Mouse (Mus musculus): ENCODE results near the gene Tor3a. TPM values are rescaled to one million over a fixed set of nuclear protein-coding genes. Genes with fewer than 3 reads are reported as not detected.
A peak's percentile ranks its signal among the peaks of the same experiment; 100 is the strongest.
"Not testable (repeated sequence)": the region's sequence is repeated elsewhere in the genome, so short reads cannot be mapped to it uniquely, and the experiment has no call there.

Tor3a gene
- polyA plus RNA-seq, 1 experiment from 2014 or later: 5.2 TPM

DNA sequence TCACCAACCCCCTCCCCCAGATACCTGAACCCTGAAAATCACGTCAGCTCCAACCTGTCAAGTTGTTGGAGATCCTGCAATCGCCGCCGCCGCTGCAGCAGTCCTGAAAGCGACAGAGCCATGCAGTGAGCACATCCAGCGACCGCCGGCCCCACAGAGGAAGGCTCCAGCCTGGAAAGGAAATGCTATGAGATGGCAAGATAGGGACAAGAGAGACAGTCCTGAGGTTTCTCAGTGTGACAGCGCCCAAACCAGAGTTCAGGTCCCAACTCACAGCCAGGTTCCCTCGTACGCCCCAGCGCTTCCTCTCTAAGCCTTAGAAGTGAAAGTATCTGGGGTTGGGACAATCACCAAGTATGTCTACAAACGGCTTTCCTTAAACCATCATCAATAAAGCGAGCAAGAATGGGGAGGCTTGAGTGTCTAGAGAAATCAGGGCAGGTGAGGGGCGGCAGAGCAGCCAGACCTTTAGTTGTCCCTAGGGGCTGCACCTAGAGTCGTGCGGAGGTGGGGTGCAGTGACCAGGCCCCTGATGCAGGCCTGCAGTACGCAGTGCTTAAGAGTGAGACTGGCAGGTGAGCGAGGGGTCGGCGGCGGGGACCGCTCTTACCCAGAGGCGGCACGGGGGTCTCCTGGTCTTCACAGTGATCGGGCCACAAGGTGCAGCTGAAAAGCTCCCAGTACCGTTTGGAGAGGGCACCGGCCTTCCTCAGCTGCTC lies 521 bp downstream of the Tor3a start:
- WGBS: 2% methylated on average over 28 of the region's 29 CpGs
- H3K36me3 ChIP-seq (ENCODE audit: control insufficient read depth, insufficient read depth, low read length): no peaks in the 10 kb centered on the region

DNA sequence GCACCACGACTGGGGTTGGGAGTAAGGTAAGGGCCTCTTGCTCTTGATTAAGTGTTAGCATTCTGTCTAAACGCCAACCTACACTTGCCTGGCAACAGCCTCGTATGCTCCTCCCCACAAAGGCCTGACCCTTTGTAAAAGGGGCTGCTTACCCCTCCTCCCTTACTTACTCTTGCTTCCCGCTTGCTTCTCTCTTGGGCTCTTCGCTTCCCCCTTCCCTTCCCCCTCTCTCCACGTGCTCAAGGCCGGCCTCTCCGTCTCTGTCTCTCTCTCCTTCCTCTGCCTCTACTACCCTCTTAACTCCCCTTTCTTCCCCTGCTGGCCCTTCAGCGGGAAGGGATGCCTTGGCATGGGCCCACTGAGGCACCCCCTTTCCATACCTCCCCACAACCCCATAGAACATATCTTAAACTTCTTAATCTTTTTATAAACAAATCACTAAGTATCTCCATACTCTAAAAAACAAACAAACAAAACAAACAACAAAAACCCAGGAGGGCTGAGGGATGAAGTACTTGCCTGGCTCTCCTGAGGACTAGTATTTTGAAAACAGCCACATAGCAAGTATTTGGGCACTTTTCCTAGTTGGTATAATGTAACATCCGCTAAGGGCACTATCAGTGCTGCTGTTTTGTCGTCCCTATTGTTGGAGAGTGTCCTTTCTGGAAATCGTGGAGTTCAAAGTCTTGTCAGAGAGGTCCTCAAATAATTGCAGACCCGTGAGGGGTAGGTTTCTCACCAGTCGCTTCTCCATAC lies 1.3 kb downstream of the Tor3a start:
- ATAC-seq: no peak
- Histone ChIP-seq H3K9ac (ENCODE audit: low read depth, low read length) (peak overlapping the region; percentile 65; the same call in 1 of the 2 replicates), H3K4me3 (ENCODE audit: low read length) (peak overlapping the region; percentile 50), H3K9me3 (ENCODE audit: control insufficient read depth, low read length) (no peaks in the 10 kb centered on the region), H3K36me3 (ENCODE audit: control insufficient read depth, insufficient read depth, low read length) (no peaks in the 10 kb centered on the region), H3K4me1 (ENCODE audit: control insufficient read depth, insufficient read depth, low read depth, low read length) (peaks cover 14% of the 10 kb centered on the region), H3K4me2 (ENCODE audit: low read length) (peak overlapping the region; percentile 96), H3K27ac (ENCODE audit: low read depth, low read length) (no peak overlapping the region), H3K27me3 (replicated peaks; ENCODE audit: control insufficient read depth, insufficient read depth, low read length) (0 out of 2 replicates have a peak, but pooled peaks cover 2% of the 10 kb centered on the region)
- WGBS: 10% methylated on average over 14 of the region's 14 CpGs

More for the DNA sequence above, 521 bp downstream of the Tor3a start:
- Histone ChIP-seq H3K27ac (ENCODE audit: low read depth, low read length) (no peak overlapping the region), H3K27me3 (replicated peaks; ENCODE audit: control insufficient read depth, insufficient read depth, low read length) (0 out of 2 replicates have a peak, but pooled peaks cover 2% of the 10 kb centered on the region), H3K4me1 (ENCODE audit: control insufficient read depth, insufficient read depth, low read depth, low read length) (peaks cover 14% of the 10 kb centered on the region), H3K4me2 (ENCODE audit: low read length) (peak overlapping the region; percentile 96), H3K9me3 (ENCODE audit: control insufficient read depth, low read length) (no peaks in the 10 kb centered on the region), H3K4me3 (ENCODE audit: low read length) (peak overlapping the region; percentile 50), H3K9ac (ENCODE audit: low read depth, low read length) (peak overlapping the region; percentile 65)
- no peak for ATAC-seq

- H3K4me1 ChIP-seq (ENCODE audit: control insufficient read depth, insufficient read depth, low read depth, low read length): peaks cover 14% of the 10 kb centered on the region
- no peak overlapping the region for H3K4me2 ChIP-seq (ENCODE audit: low read length)
- no peak for ATAC-seq
- no peaks in the 10 kb centered on the region for H3K36me3 ChIP-seq (ENCODE audit: control insufficient read depth, insufficient read depth, low read length)
- 95% methylated on average over 3 of the region's 3 CpGs for WGBS
- H3K27ac ChIP-seq (ENCODE audit: low read depth, low read length): no peak overlapping the region
- no peak overlapping the region for H3K9ac ChIP-seq (ENCODE audit: low read depth, low read length)
- no peaks in the 10 kb centered on the region for H3K9me3 ChIP-seq (ENCODE audit: control insufficient read depth, low read length)
- 0 out of 2 replicates have a peak, but pooled peaks cover 2% of the 10 kb centered on the region for H3K27me3 ChIP-seq (replicated peaks; ENCODE audit: control insufficient read depth, insufficient read depth, low read length)
- no peak overlapping the region for H3K4me3 ChIP-seq (ENCODE audit: low read length)
Observed at GRCm38 (mm10) chr1:156671921-156672320, 2.2 kb downstream of the Tor3a start.

DNA sequence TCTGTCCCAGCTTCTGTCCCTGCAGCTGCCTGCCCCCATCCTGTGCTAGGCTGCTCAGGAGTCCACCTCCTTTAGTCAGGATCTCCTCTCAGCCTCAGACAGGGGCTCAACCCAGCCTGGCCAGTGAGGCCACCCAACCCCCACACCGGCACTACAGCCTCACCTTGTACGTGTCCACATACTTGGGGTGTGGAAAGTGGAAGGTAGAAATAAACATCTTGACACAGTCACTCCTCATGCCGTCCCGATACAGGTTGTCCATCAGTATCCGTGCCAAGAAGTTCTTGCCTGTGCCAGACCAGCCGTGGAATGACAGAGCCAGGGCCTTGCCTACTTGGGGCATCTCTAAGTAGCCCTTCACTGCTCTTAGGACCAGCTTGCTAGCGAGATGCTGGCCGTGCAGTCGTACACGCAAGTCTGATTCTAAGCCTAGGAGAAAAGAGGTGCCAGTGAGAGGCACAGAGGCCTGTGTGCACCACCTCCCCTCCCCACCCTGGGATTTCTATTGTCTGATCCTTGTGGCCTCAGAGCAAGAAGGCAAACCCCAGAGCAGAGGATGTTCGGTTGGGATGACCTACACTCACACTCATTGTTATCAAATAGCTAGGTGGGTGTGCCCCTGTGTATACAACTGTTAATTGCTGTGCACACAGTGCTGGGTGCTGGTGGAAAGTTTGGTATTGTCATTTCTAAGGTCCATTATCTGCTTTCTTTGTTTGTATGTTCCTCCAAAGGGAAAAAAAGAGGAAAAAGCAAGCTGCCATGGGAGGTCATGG lies 4.8 kb downstream of the Tor3a start:
- no peak for ATAC-seq
- Histone ChIP-seq H3K36me3 (ENCODE audit: control insufficient read depth, insufficient read depth, low read length) (no peaks in the 10 kb centered on the region), H3K4me2 (ENCODE audit: low read length) (no peak overlapping the region), H3K27me3 (replicated peaks; ENCODE audit: control insufficient read depth, insufficient read depth, low read length) (0 out of 2 replicates have a peak, but pooled peaks cover 2% of the 10 kb centered on the region), H3K9me3 (ENCODE audit: control insufficient read depth, low read length) (no peaks in the 10 kb centered on the region), H3K27ac (ENCODE audit: low read depth, low read length) (no peak overlapping the region), H3K4me1 (ENCODE audit: control insufficient read depth, insufficient read depth, low read depth, low read length) (peaks cover 12% of the 10 kb centered on the region), H3K9ac (ENCODE audit: low read depth, low read length) (no peak overlapping the region), H3K4me3 (ENCODE audit: low read length) (no peak overlapping the region)
- 41% methylated on average over 11 of the region's 11 CpGs for WGBS

DNA sequence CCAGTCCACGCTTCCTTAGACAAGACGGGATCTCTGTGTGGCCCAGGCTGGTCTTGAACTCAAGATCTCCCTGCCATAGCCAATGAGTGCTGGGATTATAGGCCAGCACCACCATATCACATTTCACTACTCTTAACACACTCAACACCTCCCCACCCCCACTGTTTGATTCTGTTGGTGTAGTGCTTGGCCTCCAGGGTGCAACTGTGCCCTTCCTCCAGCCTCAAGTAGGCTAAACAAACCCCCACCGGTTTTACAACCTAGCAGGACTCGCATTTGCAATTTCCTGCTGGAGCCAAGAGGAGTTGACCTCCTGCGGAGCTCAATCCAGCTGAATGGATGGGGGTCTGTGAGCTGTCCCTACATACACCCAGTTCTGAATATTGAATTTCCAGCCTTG lies 5.6 kb downstream of the Tor3a start:
- no peak for ATAC-seq
- no peak overlapping the region for H3K9ac ChIP-seq (ENCODE audit: low read depth, low read length)
- no peaks in the 10 kb centered on the region for H3K9me3 ChIP-seq (ENCODE audit: control insufficient read depth, low read length)
- H3K36me3 ChIP-seq (ENCODE audit: control insufficient read depth, insufficient read depth, low read length): no peaks in the 10 kb centered on the region
- no peak overlapping the region for H3K4me3 ChIP-seq (ENCODE audit: low read length)
- H3K27me3 ChIP-seq (replicated peaks; ENCODE audit: control insufficient read depth, insufficient read depth, low read length): 0 out of 2 replicates have a peak, but pooled peaks cover 2% of the 10 kb centered on the region
- no peak overlapping the region for H3K4me2 ChIP-seq (ENCODE audit: low read length)
- H3K27ac ChIP-seq (ENCODE audit: low read depth, low read length): no peak overlapping the region
- WGBS: 37% methylated on average over 5 of the region's 5 CpGs
- H3K4me1 ChIP-seq (ENCODE audit: control insufficient read depth, insufficient read depth, low read depth, low read length): peaks cover 4% of the 10 kb centered on the region

DNA sequence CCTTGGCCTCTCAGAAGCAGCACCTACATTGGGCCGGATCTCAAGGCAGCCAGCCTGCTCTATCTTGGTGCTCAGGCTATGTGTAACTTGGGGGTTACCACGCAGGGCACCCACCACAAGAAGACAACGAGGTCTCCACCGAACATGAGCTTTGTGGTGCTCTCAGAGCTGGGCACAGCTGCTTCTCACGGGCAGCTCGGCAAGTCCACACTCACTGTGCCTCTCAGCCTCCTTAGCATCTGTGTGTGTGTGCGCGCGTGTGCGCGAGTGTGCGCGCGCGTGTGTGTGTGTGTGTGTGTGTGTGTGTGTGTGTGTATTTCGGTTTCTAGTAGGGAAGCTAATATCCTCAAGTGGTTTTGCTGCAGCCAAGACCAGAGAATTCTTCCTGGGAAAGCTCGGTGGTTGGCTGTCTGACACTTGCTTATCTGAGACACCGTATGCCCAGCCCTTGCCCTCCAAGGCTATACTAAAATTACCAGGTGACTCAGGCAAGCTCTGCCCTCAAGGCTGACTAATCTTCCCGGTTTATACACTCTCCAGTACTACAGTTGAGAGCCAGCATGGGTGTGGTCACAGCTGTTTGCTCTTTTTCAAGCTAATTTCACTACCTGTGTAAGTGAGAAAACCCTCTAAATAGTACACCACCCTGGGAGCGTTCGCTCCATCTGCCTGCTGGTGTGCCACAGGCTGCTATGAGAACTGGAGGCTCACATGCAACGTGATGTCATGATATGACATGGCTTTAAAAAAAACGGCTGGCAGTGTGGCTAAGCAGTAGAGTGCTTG lies 6.8 kb downstream of the Tor3a start:
- H3K27ac ChIP-seq (ENCODE audit: low read depth, low read length): no peak overlapping the region
- no peaks in the 10 kb centered on the region for H3K9me3 ChIP-seq (ENCODE audit: control insufficient read depth, low read length)
- WGBS: 89% methylated on average over 23 of the region's 23 CpGs
- H3K36me3 ChIP-seq (ENCODE audit: control insufficient read depth, insufficient read depth, low read length): no peaks in the 10 kb centered on the region
- H3K9ac ChIP-seq (ENCODE audit: low read depth, low read length): no peak overlapping the region
- H3K4me3 ChIP-seq (ENCODE audit: low read length): no peak overlapping the region
- H3K4me2 ChIP-seq (ENCODE audit: low read length): no peak overlapping the region
- no peaks in the 10 kb centered on the region for H3K27me3 ChIP-seq (replicated peaks; ENCODE audit: control insufficient read depth, insufficient read depth, low read length)
- no peaks in the 10 kb centered on the region for H3K4me1 ChIP-seq (ENCODE audit: control insufficient read depth, insufficient read depth, low read depth, low read length)
- ATAC-seq: no peak

- Histone ChIP-seq H3K4me3 (ENCODE audit: low read length) (no peak overlapping the region), H3K9me3 (ENCODE audit: control insufficient read depth, low read length) (no peaks in the 10 kb centered on the region), H3K9ac (ENCODE audit: low read depth, low read length) (no peak overlapping the region), H3K36me3 (ENCODE audit: control insufficient read depth, insufficient read depth, low read length) (no peaks in the 10 kb centered on the region), H3K4me1 (ENCODE audit: control insufficient read depth, insufficient read depth, low read depth, low read length) (no peaks in the 10 kb centered on the region), H3K27me3 (replicated peaks; ENCODE audit: control insufficient read depth, insufficient read depth, low read length) (no peaks in the 10 kb centered on the region), H3K4me2 (ENCODE audit: low read length) (no peak overlapping the region), H3K27ac (ENCODE audit: low read depth, low read length) (no peak overlapping the region)
- ATAC-seq: no peak
- 89% methylated on average over 8 of the region's 8 CpGs for WGBS
Observed at GRCm38 (mm10) chr1:156665777-156666176, 8.4 kb downstream of the Tor3a start.

DNA sequence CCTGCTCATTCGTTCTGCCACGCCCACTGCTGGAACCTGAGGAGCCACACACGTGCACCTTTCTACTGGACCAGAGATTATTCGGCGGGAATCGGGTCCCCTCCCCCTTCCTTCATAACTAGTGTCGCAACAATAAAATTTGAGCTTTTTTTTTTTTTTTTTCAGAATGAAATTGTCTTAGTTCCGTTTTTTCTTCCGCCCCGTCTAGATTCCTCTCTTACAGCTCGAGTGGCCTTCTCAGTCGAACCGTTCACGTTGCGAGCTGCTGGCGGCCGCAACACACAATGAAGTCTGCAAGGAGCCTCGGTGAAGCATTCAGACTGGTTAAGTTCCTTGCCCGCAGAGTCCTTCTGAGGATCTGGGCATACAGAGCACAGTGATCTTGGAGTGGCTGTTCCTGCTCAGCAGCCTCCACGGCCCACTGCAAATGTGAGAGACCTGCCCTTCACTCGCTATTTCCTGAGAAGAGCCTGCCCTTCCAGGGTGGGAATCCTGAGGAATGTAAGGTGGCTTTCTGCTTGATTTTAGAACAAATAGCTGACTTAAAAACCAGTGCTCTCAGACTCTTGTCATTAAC lies 13.4 kb downstream of the Tor3a start:
- H3K9ac ChIP-seq (ENCODE audit: low read depth, low read length); H3K4me1 ChIP-seq (ENCODE audit: control insufficient read depth, insufficient read depth, low read depth, low read length); H3K4me2 ChIP-seq (ENCODE audit: low read length); ATAC-seq; H3K36me3 ChIP-seq (ENCODE audit: control insufficient read depth, insufficient read depth, low read length); H3K4me3 ChIP-seq (ENCODE audit: low read length); H3K27ac ChIP-seq (ENCODE audit: low read depth, low read length); H3K9me3 ChIP-seq (ENCODE audit: control insufficient read depth, low read length); H3K27me3 ChIP-seq (replicated peaks; ENCODE audit: control insufficient read depth, insufficient read depth, low read length): not testable (repeated sequence)
- WGBS: 79% methylated on average over 20 of the region's 21 CpGs
